Mouse (Mus musculus): ENCODE data around the gene Eif5a.

DNA sequence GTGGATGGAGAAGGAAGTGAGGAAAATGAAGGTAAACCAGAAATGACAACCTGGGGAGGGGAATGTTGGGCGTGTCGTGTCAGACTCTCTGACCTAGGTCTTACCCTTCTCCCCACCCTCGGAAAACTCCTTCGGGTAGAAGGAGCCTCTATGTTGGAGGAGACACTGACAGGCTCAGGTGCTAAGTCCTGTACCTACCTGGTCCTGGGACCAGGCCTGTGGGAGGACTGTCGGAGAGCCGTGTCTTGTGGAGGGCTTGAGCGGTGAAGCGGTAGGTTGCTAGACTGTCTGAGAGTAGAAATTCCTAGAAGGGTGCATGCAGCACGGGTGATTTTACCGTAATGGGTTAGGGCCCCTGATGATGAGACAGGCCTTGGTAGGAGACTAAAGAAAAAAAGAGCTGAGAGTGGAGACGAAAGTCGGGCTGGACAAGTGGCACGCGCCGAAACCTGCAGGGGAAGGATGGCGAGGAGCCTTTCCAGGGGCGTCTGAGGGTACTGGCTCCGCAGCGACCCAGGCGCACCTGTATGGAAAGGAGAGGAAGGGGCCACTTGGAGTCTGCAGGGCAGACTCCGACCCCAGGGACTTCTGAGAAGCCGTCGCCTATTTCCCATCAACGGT, 43.0 kb upstream of the Eif5a start, which contains the start of gene Cldn7:
- TF ChIP-seq POLR2A (IDR thresholded peaks at IDR 0.05; ENCODE audit: insufficient read length, low read depth) (no peak), POLR2AphosphoS2 (IDR thresholded peaks at IDR 0.05; ENCODE audit: insufficient read length, low read depth) (no peak), USF1 (IDR thresholded peaks at IDR 0.05; ENCODE audit: low read depth) (no peak), CEBPB (IDR thresholded peaks at IDR 0.05; ENCODE audit: insufficient read depth, poor library complexity, severe bottlenecking) (no peak), MAX (IDR thresholded peaks at IDR 0.05; ENCODE audit: low read depth) (no peak), TCF3 (IDR thresholded peaks at IDR 0.05; ENCODE audit: insufficient read length, low read depth) (no peak), MYOG (IDR thresholded peaks at IDR 0.05; ENCODE audit: control insufficient read depth in 1 of 3, insufficient read depth in 1 of 3, insufficient read length in 2 of 3, low read depth in 2 of 3) (no peak), MYOD1 (IDR thresholded peaks at IDR 0.05; ENCODE audit: control insufficient read depth in 1 of 3, insufficient read length in 2 of 3, low read depth in 2 of 3) (no peak), TCF12 (IDR thresholded peaks at IDR 0.05; ENCODE audit: insufficient read depth, poor library complexity, severe bottlenecking) (no peak), SRF (IDR thresholded peaks at IDR 0.05; ENCODE audit: control insufficient read depth, insufficient read length, low read depth) (no peak), E2F4 (IDR thresholded peaks at IDR 0.05; ENCODE audit: insufficient read depth) (no peak), REST (IDR thresholded peaks at IDR 0.05; ENCODE audit: insufficient read depth, insufficient read length) (no peak)

All from myocyte (in vitro differentiated cells).